Mouse (Mus musculus) heart, embryonic 12.5 days (tissue): ENCODE results near the gene Diexf. TPM values are rescaled to one million over a fixed set of nuclear protein-coding genes. Genes with fewer than 3 reads are reported as not detected.

Experiments
- ATAC-seq: fragments of 200-750 bp; cut with Nextera tagmentation; 2 replicates; pipeline ENCODE4 v1.8.0; 2017; ENCODE audit warnings: moderate TSS enrichment, moderate library complexity; ENCODE audit not compliant: insufficient number of reproducible peaks, low FRiP score
- H3K27ac ChIP-seq: fragments of 300-500 bp; sonication (generic); 2 replicates; pipeline ENCODE4 v1.5.1; 2016; ENCODE audit warnings: mild to moderate bottlenecking, moderate library complexity; ENCODE audit not compliant: poor library complexity, severe bottlenecking
- H3K27me3 ChIP-seq: fragments of 300-500 bp; sonication (generic); replicated peaks from 2 replicates; pipeline ENCODE4 v1.6.1; 2016; ENCODE audit warnings: mild to moderate bottlenecking, moderate library complexity
- H3K36me3 ChIP-seq: fragments of 300-500 bp; sonication (generic); 2 replicates; pipeline ENCODE4 v1.6.1; 2016; ENCODE audit warnings: mild to moderate bottlenecking, moderate library complexity
- H3K4me1 ChIP-seq: fragments of 300-500 bp; sonication (generic); replicated peaks from 2 replicates; pipeline ENCODE4 v1.6.1; 2016; ENCODE audit warnings: mild to moderate bottlenecking
- H3K4me2 ChIP-seq: fragments of 300-500 bp; sonication (generic); 2 replicates; pipeline ENCODE4 v1.6.1; 2016; ENCODE audit warnings: mild to moderate bottlenecking, moderate library complexity
- H3K4me3 ChIP-seq: fragments of 300-500 bp; sonication (generic); 2 replicates; pipeline ENCODE4 v1.5.1; 2016; ENCODE audit warnings: mild to moderate bottlenecking
- H3K9ac ChIP-seq: fragments of 300-500 bp; sonication (generic); 2 replicates; pipeline ENCODE4 v1.6.1; 2016; ENCODE audit warnings: mild to moderate bottlenecking, moderate library complexity
- H3K9me3 ChIP-seq: fragments of 300-500 bp; sonication (generic); replicated peaks from 2 replicates; pipeline ENCODE4 v1.6.1; 2016; ENCODE audit warnings: mild to moderate bottlenecking, moderate library complexity
- WGBS: fragments of 180-500 bp; shearing (Covaris S2); methylation state at CpG from one replicate; pipeline ENCODE4 v1.1.7; 2016; 5-methylcytosine and 5-hydroxymethylcytosine counted together
- polyA plus RNA-seq: library from polyadenylated mRNA; unstranded; fragments of >200 nt; fragmentation: Nextera tagmentation; extraction: Ambion mirVana; gene quantifications from 2 replicates; pipeline ENCODE4 v1.2.1, GENCODE M21; 2016

Diexf gene
- polyA plus RNA-seq, 1 experiment from 2014 or later = 4.8 TPM

- peak overlapping the region; percentile 49 for H3K27ac ChIP-seq
- peak; percentile 41 for ATAC-seq
- no peak overlapping the region for H3K4me3 ChIP-seq
- no peaks in the 10 kb centered on the region for H3K36me3 ChIP-seq
- H3K9ac ChIP-seq = no peak overlapping the region
- peaks cover 10% of the 10 kb centered on the region; the same call in 1 of the 2 replicates for H3K4me1 ChIP-seq
- 37% methylated on average over 7 of the region's 7 CpGs for WGBS
- no peak overlapping the region for H3K4me2 ChIP-seq
- no peaks in the 10 kb centered on the region for H3K27me3 ChIP-seq
- no peaks in the 10 kb centered on the region for H3K9me3 ChIP-seq
These were observed 8.0 kb upstream of the Diexf start for GRCm38 (mm10) chr1:193138087-193138486.

GRCm38 (mm10) chr1:193133726-193134125 is 3.7 kb upstream of the Diexf start:
- 77% methylated on average over 1 of the region's 1 CpGs for WGBS
- Histone ChIP-seq H3K4me2 (no peak overlapping the region), H3K27me3 (no peaks in the 10 kb centered on the region), H3K9ac (no peak overlapping the region), H3K27ac (no peak overlapping the region), H3K36me3 (no peaks in the 10 kb centered on the region), H3K4me1 (peaks cover 10% of the 10 kb centered on the region), H3K4me3 (no peak overlapping the region), H3K9me3 (no peaks in the 10 kb centered on the region)
- ATAC-seq = no peak

- no peak overlapping the region for H3K9ac ChIP-seq
- ATAC-seq = no peak
These were observed 2.3 kb upstream of the Diexf start for GRCm38 (mm10) chr1:193132385-193132784.

GRCm38 (mm10) chr1:193131311-193131948 is 1.4 kb upstream of the Diexf start:
- H3K27me3 ChIP-seq = no peaks in the 10 kb centered on the region
- no peak overlapping the region for H3K27ac ChIP-seq
- no peak overlapping the region for H3K4me2 ChIP-seq
- H3K9me3 ChIP-seq = no peaks in the 10 kb centered on the region
- 75% methylated on average over 6 of the region's 6 CpGs for WGBS
- no peak overlapping the region for H3K4me3 ChIP-seq
- peaks cover 7% of the 10 kb centered on the region for H3K4me1 ChIP-seq
- ATAC-seq = no peak
- no peak overlapping the region for H3K9ac ChIP-seq
- H3K36me3 ChIP-seq = peaks cover 19% of the 10 kb centered on the region

More at GRCm38 (mm10) chr1:193132385-193132784, 2.3 kb upstream of the Diexf start:
- Histone ChIP-seq H3K4me3 (no peak overlapping the region), H3K4me1 (peaks cover 7% of the 10 kb centered on the region), H3K36me3 (peaks cover 9% of the 10 kb centered on the region), H3K9me3 (no peaks in the 10 kb centered on the region), H3K4me2 (no peak overlapping the region), H3K27ac (no peak overlapping the region), H3K27me3 (no peaks in the 10 kb centered on the region)

GRCm38 (mm10) chr1:193130839-193131238 is 767 bp upstream of the Diexf start:
- no peak overlapping the region for H3K27ac ChIP-seq
- no peaks in the 10 kb centered on the region for H3K27me3 ChIP-seq
- no peak overlapping the region for H3K4me3 ChIP-seq
- ATAC-seq = no peak
- WGBS = 79% methylated on average over 8 of the region's 8 CpGs
- H3K9ac ChIP-seq = no peak overlapping the region
- peak overlapping the region; percentile 82 for H3K4me2 ChIP-seq
- H3K36me3 ChIP-seq = peaks cover 22% of the 10 kb centered on the region
- H3K4me1 ChIP-seq = peaks cover 7% of the 10 kb centered on the region
- H3K9me3 ChIP-seq = no peaks in the 10 kb centered on the region

- peak overlapping the region; percentile 53; the same call in 1 of the 2 replicates for H3K9ac ChIP-seq
- H3K27me3 ChIP-seq = no peaks in the 10 kb centered on the region
- 24% methylated on average over 11 of the region's 11 CpGs for WGBS
- no peak overlapping the region for H3K27ac ChIP-seq
- peaks cover 22% of the 10 kb centered on the region for H3K36me3 ChIP-seq
- H3K4me1 ChIP-seq = peaks cover 7% of the 10 kb centered on the region
- H3K4me2 ChIP-seq = peak overlapping the region; percentile 82
- no peaks in the 10 kb centered on the region for H3K9me3 ChIP-seq
- ATAC-seq = no peak
- peak overlapping the region; percentile 99 for H3K4me3 ChIP-seq
These were observed 369 bp upstream of the Diexf start for GRCm38 (mm10) chr1:193130456-193130825.

DNA sequence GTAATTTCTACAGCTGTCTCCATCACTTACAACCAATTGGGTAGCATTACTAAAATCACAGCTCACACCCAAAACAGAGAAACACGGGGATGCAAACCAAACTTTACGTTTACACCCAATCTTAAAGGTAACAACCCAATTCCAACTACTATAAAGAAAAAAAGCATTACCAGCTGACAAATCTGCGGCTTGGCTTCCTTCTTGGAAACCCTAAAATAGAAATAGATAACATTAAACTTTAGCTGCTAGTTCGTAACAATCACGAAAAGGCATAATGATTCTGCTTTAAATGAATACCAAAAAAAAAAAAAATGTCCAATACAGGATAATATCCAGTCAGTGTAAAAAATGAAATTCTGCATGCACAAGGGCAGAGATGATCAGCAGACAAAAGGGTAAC is 751 bp downstream of the Diexf start:
- Histone ChIP-seq H3K4me3 (peak overlapping the region; percentile 99), H3K4me1 (peaks cover 7% of the 10 kb centered on the region), H3K4me2 (peak overlapping the region; percentile 82), H3K27ac (no peak overlapping the region), H3K36me3 (peaks cover 25% of the 10 kb centered on the region), H3K27me3 (no peaks in the 10 kb centered on the region), H3K9me3 (no peaks in the 10 kb centered on the region), H3K9ac (peak overlapping the region; percentile 92)
- ATAC-seq = no peak
- whole genome bisulfite sequencing = 17% methylated on average over 5 of the region's 5 CpGs

GRCm38 (mm10) chr1:193128055-193128454 is 2.0 kb downstream of the Diexf start:
- 90% methylated on average over 6 of the region's 6 CpGs for WGBS
- Histone ChIP-seq H3K27me3 (no peaks in the 10 kb centered on the region), H3K36me3 (peaks cover 36% of the 10 kb centered on the region), H3K4me2 (no peak overlapping the region), H3K4me3 (no peak overlapping the region), H3K9me3 (no peaks in the 10 kb centered on the region), H3K4me1 (peaks cover 7% of the 10 kb centered on the region), H3K27ac (no peak overlapping the region), H3K9ac (no peak overlapping the region)
- ATAC-seq = no peak

GRCm38 (mm10) chr1:193125835-193126234 is 4.2 kb downstream of the Diexf start:
- WGBS = 80% methylated on average over 4 of the region's 4 CpGs
- Histone ChIP-seq H3K27ac (no peak overlapping the region), H3K4me1 (peaks cover 7% of the 10 kb centered on the region), H3K9ac (no peak overlapping the region), H3K4me2 (no peak overlapping the region), H3K4me3 (no peak overlapping the region), H3K36me3 (peaks cover 58% of the 10 kb centered on the region), H3K9me3 (no peaks in the 10 kb centered on the region), H3K27me3 (no peaks in the 10 kb centered on the region)
- no peak for ATAC-seq

- Histone ChIP-seq H3K36me3 (peaks cover 82% of the 10 kb centered on the region), H3K4me1 (0 out of 2 replicates have a peak, but pooled peaks cover 3% of the 10 kb centered on the region), H3K27me3 (no peaks in the 10 kb centered on the region), H3K9me3 (no peaks in the 10 kb centered on the region), H3K27ac (no peak overlapping the region), H3K4me3 (no peak overlapping the region), H3K9ac (no peak overlapping the region), H3K4me2 (no peak overlapping the region)
- ATAC-seq = no peak
- WGBS = 90% methylated on average over 6 of the region's 6 CpGs
These were observed 6.8 kb downstream of the Diexf start for GRCm38 (mm10) chr1:193123290-193123689.

GRCm38 (mm10) chr1:193122793-193123192 is 7.3 kb downstream of the Diexf start:
- no peaks in the 10 kb centered on the region for H3K9me3 ChIP-seq
- H3K4me3 ChIP-seq = no peak overlapping the region
- WGBS = 92% methylated on average over 7 of the region's 7 CpGs
- H3K9ac ChIP-seq = no peak overlapping the region
- H3K4me1 ChIP-seq = no peaks in the 10 kb centered on the region
- ATAC-seq = no peak
- H3K36me3 ChIP-seq = peaks cover 82% of the 10 kb centered on the region
- H3K27me3 ChIP-seq = no peaks in the 10 kb centered on the region
- H3K4me2 ChIP-seq = no peak overlapping the region
- no peak overlapping the region for H3K27ac ChIP-seq

DNA sequence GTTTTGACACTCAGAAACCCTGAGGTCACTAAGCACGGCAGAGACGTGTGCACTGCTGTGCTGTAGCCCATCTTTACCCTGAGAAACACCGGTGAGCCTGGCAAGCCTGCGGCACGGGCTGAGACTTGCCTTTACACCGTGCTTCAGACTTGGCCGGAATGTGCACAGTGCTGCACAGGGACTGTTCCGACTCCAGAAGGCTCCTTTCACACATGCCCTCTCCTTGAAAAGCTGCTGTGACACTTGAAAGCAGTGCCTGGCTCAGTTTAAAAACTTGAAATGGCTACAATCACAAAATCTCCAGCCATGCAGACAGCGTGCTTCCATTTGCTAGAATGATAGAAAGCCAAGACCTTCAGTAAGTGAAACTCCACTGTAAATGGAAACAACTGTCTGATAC is 18.0 kb downstream of the Diexf start:
- H3K4me2 ChIP-seq = no peak overlapping the region
- H3K36me3 ChIP-seq = peaks cover 96% of the 10 kb centered on the region
- H3K4me1 ChIP-seq = no peaks in the 10 kb centered on the region
- no peak for ATAC-seq
- H3K4me3 ChIP-seq = no peak overlapping the region
- H3K27me3 ChIP-seq = no peaks in the 10 kb centered on the region
- H3K9ac ChIP-seq = no peak overlapping the region
- 93% methylated on average over 9 of the region's 9 CpGs for WGBS
- no peak overlapping the region for H3K27ac ChIP-seq
- no peaks in the 10 kb centered on the region for H3K9me3 ChIP-seq
